Mouse (Mus musculus): ENCODE measurements around the gene Cerk.

- TF ChIP-seq CTCF (conservative IDR thresholded peaks at IDR 0.05; ENCODE audit: insufficient read depth, insufficient read length, low read depth, low read length) (no peak), POLR2A (IDR thresholded peaks at IDR 0.05; ENCODE audit: low read depth, low read length) (no peak)
These were observed 95.4 kb downstream of the Cerk start for GRCm38 (mm10) chr15:86090578-86090977.
